Mouse (Mus musculus): ENCODE results near the gene Tmem209.

Gene Tmem209

DNA sequence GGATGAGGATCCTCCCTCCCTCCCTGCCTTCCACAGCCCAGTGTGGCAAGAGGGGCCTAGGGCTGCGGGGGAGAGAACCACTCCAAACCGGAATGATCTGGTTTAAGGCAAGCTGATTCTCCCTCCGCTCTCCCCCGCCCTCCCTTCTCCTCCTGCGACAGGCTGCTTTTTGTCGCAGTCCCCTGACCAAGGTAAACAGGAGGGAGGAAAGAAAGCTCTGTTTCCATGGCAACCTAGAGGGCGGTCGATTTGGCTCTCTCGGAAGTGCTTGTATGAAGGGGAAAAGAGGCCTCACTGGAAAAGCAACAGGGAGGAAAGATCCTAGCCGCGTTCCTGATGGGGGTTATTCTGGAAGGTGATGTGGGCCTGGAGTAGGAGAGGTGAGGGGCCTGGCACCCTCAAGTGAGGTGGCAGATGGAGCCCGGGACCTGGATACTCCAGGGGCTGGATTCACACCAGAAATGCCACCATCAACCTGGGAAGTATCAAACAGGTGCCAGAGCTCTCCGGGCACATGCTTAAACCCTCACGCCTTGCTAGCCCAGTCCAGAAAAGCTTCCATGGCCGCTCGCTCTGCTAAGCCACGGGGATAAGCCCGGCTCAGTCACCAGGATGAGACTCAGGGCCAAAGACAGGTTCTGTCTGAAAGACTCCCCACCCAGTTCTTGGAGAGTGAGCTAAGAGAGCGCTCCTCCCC is 48.7 kb downstream of the Tmem209 start:
- DNase-seq = peak; percentile 97

- peak; percentile 84 for DNase-seq
Measured at GRCm38 (mm10) chr6:30459811-30460749, 49.5 kb downstream of the Tmem209 start.

- peak; percentile 60 for DNase-seq
Measured at GRCm38 (mm10) chr6:30459056-30459747, 50.4 kb downstream of the Tmem209 start.

DNA sequence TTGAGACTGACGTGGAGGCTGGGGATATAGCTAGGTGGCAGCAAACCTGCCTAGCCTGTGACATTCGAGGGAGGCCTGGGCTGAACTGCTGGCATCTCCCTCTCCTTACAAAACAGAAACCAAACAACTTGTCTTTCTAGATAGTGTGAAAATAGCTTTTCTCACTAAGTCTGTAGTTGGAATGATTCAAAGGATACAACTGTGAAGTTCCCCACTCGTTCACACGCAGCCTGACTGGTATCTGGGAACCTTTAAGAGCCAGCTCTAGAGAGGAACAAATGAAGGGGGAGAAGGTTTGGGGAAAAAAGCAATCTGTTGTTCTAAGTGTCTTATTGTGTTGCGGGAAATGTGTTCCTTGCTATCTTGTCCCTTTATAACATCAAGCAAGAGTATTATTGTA is 51.0 kb downstream of the Tmem209 start:
- DNase-seq = no peak

DNA sequence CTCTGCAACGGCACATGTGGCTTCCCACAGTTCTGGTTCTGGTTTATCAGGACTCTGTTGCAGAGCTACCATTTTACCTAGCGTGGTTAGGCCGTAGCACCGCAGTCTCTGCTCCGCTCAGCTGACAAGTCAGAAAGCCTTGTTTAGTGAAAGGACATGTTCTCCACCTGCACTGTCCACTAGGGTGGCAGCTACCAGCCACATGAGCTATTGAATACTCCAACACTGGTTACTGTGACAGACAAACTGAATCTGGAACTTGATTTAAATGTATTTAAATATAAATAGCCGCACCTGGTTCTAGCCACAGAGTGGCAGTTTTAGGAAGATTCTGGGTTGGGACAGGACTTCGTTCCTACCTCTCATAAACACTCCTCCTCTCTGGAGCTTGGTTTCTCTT is 52.6 kb downstream of the Tmem209 start:
- DNase-seq = peak; percentile 13

GRCm38 (mm10) chr6:30439576-30439975 is 70.0 kb downstream of the Tmem209 start:
- no peak for DNase-seq

GRCm38 (mm10) chr6:30437054-30437453 is 72.5 kb downstream of the Tmem209 start:
- no peak for DNase-seq

DNA sequence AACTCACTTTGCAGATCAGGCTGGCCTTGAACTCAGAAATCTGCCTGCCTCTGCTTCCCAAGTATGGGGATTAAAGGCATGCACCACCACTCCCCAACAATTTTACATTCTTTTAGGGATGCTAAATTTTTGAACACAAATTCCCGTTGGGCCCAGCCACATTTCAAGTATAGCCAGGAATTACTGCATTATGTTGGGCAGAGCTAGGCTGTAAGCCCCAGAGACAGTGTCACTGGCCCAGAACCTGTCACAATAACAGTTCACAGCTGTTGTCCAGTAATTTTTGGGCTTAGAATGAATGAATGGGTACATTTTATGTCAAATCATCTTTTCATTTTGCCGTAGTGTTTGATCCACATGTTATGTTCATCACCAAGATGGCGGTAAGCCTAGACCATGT is 73.1 kb downstream of the Tmem209 start:
- DNase-seq = no peak

DNA sequence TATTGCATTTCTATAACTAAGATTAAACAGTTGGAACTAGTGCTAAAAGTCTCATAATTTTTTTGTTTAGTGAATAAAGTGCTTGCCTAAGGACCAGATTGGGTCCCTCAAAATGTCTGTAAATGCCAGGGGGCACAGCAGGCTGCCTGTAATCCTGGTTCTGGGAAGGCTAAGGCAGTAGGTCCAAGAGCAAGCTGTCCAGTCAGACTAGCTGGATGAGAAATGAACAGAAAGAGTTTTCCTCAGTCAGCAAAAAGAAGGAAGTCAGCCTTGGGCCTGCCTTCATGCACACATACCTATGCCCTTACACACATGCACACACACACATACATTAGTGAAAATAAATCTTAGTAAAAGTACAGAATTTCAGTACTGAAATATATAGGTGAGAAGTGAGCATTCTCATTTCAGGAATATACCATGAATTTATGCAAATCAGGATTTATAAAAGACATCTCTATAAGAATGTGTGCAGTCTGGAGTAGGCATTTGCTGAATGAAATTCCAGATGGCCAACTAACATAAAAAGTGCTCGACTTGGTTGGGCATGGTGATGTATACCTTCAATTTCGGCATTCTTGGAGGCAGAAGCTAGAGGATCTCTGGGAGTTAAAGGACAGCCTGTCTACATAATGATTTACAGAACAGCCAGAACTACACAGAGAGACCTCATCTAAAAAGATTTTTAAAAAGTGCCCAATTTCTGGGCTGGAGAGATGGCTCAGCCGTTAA is 77.0 kb downstream of the Tmem209 start:
- peak; percentile 54 for DNase-seq

All from cerebellum, adult 9-11 months (tissue).